Comparison of ENCODE assay signal across 8 mouse cellular contexts in the genomic region with DNA sequence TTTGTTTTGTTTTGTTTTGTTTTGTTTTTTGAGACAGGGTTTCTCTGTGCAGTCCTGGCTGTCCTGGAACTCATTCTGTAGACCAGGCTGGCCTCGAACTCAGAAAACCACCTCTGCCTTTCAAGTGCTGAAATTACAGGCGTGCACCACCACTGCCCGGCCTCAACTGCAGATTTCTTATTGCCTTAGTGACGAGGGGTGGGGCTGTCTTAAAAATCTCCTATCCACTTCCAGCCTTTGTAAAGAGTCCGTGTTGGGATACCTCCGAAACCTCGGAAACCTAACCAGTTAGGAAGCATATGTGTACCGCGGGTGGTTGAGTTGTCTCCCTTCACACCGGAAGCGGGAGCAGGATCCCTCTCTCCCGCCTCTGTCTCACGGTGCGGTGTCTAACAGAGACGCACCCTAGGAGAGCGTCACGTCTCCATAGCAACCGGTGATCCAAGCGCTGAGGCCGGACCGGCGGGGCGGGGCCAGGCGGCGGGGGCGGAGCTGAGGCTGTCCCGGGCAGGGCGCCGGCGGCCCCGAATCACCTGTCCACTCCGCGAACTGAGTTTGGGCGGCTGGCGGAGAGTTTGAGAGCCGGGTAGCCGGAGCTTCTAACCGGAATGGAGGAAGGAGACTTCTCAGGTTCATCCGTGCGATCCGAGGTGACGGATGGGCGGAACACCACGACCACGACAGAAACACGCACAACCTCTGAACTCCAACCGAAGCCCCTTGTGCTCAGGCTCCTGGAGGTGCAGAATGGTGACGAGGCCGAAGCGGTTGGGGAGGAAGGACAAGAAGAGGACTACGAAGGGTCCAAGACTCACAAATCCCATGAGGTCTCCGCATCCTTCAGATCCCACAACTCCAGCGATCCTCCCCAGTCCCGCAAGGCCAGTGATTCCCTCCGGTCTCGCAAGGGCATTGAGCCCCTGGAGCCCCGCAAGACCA. TPM values are rescaled to one million over a fixed set of nuclear protein-coding genes. Genes with fewer than 3 reads are reported as not detected.
DNase-seq lines count a peak whose midpoint lies in the region; ATAC-seq lines count a peak whose summit lies in the region.

A gene (plus strand): TSS at position 480 of the 939 bp plus-strand sequence.

- H3K4me2 ChIP-seq in intestine, embryonic 15.5 days (replicated peaks): peak within 1 kb of the TSS; percentile 84

- ATAC-seq in intestine, embryonic 15.5 days: peak; percentile 100
- ATAC-seq in megakaryocyte-erythroid progenitor cell, adult 5-6 weeks (replicated peaks; ENCODE audit: low FRiP score, low TSS enrichment, poor library complexity, severe bottlenecking): peak; percentile 99

- intact Hi-C loops in gastrocnemius, postnatal 36 days (cut with DNase I): no loop called here
- intact Hi-C loops in left cerebral cortex, postnatal 25 days (cut with DNase I): no loop called here

- no peaks in the 10 kb centered on the region for H3K36me3 ChIP-seq in intestine, embryonic 15.5 days

- no peaks in the 10 kb centered on the region for H3K4me1 ChIP-seq in intestine, embryonic 15.5 days (replicated peaks)

- no peaks in the 10 kb centered on the region for H3K27me3 ChIP-seq in intestine, embryonic 15.5 days (replicated peaks)

- 14% methylated on average over 57 of the region's 57 CpGs for WGBS in intestine, embryonic 15.5 days

- no peaks in the 10 kb centered on the region for H3K9me3 ChIP-seq in intestine, embryonic 15.5 days

- peak within 1 kb of the TSS; percentile 21; the same call in 1 of the 2 replicates for H3K9ac ChIP-seq in intestine, embryonic 15.5 days

- DNase-seq in adrenal gland, postnatal 25 days: peak; percentile 89
- DNase-seq in embryo, embryonic 9.5 days (ENCODE audit: extremely low spot score): peak; percentile 88
- peak; percentile 56 to 69 for DNase-seq in gastrocnemius, postnatal 36 days
- peak; percentile 74 to 76 for DNase-seq in left cerebral cortex, postnatal 25 days (ENCODE audit: low spot score in 2 of 2)
- peak; percentile 83 to 87 for DNase-seq in right cerebral cortex, postnatal 10 days (ENCODE audit: low spot score in 2 of 2)
- DNase-seq in urinary bladder, postnatal 10 days (ENCODE audit: low spot score): peak; percentile 27

- peak within 1 kb of the TSS; percentile 50 for H3K4me3 ChIP-seq in intestine, embryonic 15.5 days (replicated peaks)

- no peak within 1 kb of the TSS for H3K27ac ChIP-seq in intestine, embryonic 15.5 days

RNA-seq across cellular contexts. Expression of the gene that starts here (rescaled TPM):
- total RNA-seq in adrenal gland, postnatal 25 days (2021): not detected in 2 replicates
- not detected for total RNA-seq in gastrocnemius, postnatal 36 days (2021)
- polyA plus RNA-seq in intestine, embryonic 15.5 days (2015; fragmentation: Nextera tagmentation; extraction: Ambion mirVana): 0.49 and 0.72 TPM in 2 replicates
- under 1 TPM in 1 of 2 experiments, not detected in 1; 0.69 TPM for total RNA-seq in left cerebral cortex, postnatal 25 days (2021)
- 1.0 TPM in 1 of 2 replicates, not detected in the other for total RNA-seq in megakaryocyte-erythroid progenitor cell, adult 5-6 weeks (2014; fragmentation: Nextera tagmentation)
- total RNA-seq in megakaryocyte-erythroid progenitor cell, adult 5-6 weeks (2017): 0.53 and 1.6 TPM in 2 replicates

Comparison
In these comparisons a context has a peak if more than half of its experiments do, and no peak if none do; other contexts are left out.
1. Peak in DNase-seq in adrenal gland, postnatal 25 days; RNA of the gene not detected or under 1 TPM.
2. Peak in DNase-seq in gastrocnemius, postnatal 36 days; RNA of the gene not detected or under 1 TPM.
3. Peak in ATAC-seq, H3K4me3 ChIP-seq, H3K9ac ChIP-seq and H3K4me2 ChIP-seq in intestine, embryonic 15.5 days; RNA of the gene not detected or under 1 TPM.
4. Peak in DNase-seq in left cerebral cortex, postnatal 25 days; RNA of the gene not detected or under 1 TPM.
5. DNase-seq: peak in every context shown above with its lines; median percentile 89 in adrenal gland, postnatal 25 days; 88 in embryo, embryonic 9.5 days; 85 in right cerebral cortex, postnatal 10 days; 75 in left cerebral cortex, postnatal 25 days; 62 in gastrocnemius, postnatal 36 days; 27 in urinary bladder, postnatal 10 days.